Comparison of ENCODE assay signal across 16 mouse cellular contexts in genomic region chr14:30584077-30584476, GRCm38 (mm10). TPM values are rescaled to one million over a fixed set of nuclear protein-coding genes. Genes with fewer than 3 reads are reported as not detected.
DNase-seq lines count a peak whose midpoint lies in the region; ATAC-seq lines count a peak whose summit lies in the region.
"Had no signal": no experiment of that assay in that cellular context is flagged by ENCODE, and none has a peak within 500 bp of the region (broad histone marks: within the 10 kb centered on the region; RNA-seq: fewer than 3 reads in every experiment).

No protein-coding gene starts in this region.

- H3K4me2 ChIP-seq in heart, embryonic 15.5 days: no peak overlapping the region
- H3K4me2 ChIP-seq in embryonic facial prominence, embryonic 12.5 days (replicated peaks): no peak overlapping the region
- H3K4me2 ChIP-seq: hindbrain, embryonic 12.5 days; liver, embryonic 15.5 days had no signal

- DNase-seq in adrenal gland, adult 2 months: peak; percentile 60
- no peak for DNase-seq in adrenal gland, postnatal 4 days (ENCODE audit: low spot score in 2 of 2)
- DNase-seq in heart, adult 9 months (ENCODE audit: low spot score in 2 of 2): no peak
- no peak for DNase-seq in thymus, postnatal 4 days
- DNase-seq in natural killer cell, adult 2 months (ENCODE audit: low spot score in 2 of 2): no peak
- DNase-seq: cerebellum, adult 11 months; cerebellum, postnatal 25 days; heart, adult 2 months; kidney, postnatal 14 days; lung, postnatal 14 days had no signal

- H3K36me3 ChIP-seq in heart, embryonic 15.5 days: no peaks in the 10 kb centered on the region
- H3K36me3 ChIP-seq in embryonic facial prominence, embryonic 12.5 days: no peaks in the 10 kb centered on the region
- H3K36me3 ChIP-seq: hindbrain, embryonic 12.5 days; liver, embryonic 15.5 days had no signal

- peak overlapping the region; percentile 30; the same call in 1 of the 2 replicates for H3K9ac ChIP-seq in heart, embryonic 15.5 days
- H3K9ac ChIP-seq in embryonic facial prominence, embryonic 12.5 days: no peak overlapping the region
- H3K9ac ChIP-seq: hindbrain, embryonic 12.5 days; liver, embryonic 15.5 days had no signal

- H3K27ac ChIP-seq in heart, embryonic 15.5 days: 0 out of 2 replicates have a peak overlapping the region, but pooled peaks have one; percentile 22
- H3K27ac ChIP-seq in embryonic facial prominence, embryonic 12.5 days: peak overlapping the region; percentile 50; the same call in 1 of the 2 replicates
- H3K27ac ChIP-seq: heart, adult 2 months; hindbrain, embryonic 12.5 days; liver, embryonic 15.5 days had no signal

- peaks cover 32% of the 10 kb centered on the region for H3K4me1 ChIP-seq in heart, embryonic 15.5 days (replicated peaks)
- H3K4me1 ChIP-seq in embryonic facial prominence, embryonic 12.5 days: peaks cover 22% of the 10 kb centered on the region

- ATAC-seq in heart, embryonic 15.5 days (replicated peaks; ENCODE audit: insufficient number of reproducible peaks, insufficient read depth, low FRiP score, low read depth): no peak
- ATAC-seq in CD4-positive, CD25-positive, alpha-beta regulatory T cell, adult 4 months: peak; percentile 16
- ATAC-seq in embryonic facial prominence, embryonic 12.5 days (ENCODE audit: insufficient number of reproducible peaks, insufficient read depth, low FRiP score, low TSS enrichment): no peak
- ATAC-seq: intestine, embryonic 16.5 days had no signal

- 51% methylated on average over 2 of the region's 2 CpGs for WGBS in heart, embryonic 15.5 days
- 64% methylated on average over 2 of the region's 2 CpGs for WGBS in embryonic facial prominence, embryonic 12.5 days

- no peaks in the 10 kb centered on the region for H3K27me3 ChIP-seq in heart, embryonic 15.5 days
- H3K27me3 ChIP-seq in embryonic facial prominence, embryonic 12.5 days: no peaks in the 10 kb centered on the region
- H3K27me3 ChIP-seq: hindbrain, embryonic 12.5 days; liver, embryonic 15.5 days had no signal

- no peak overlapping the region for H3K4me3 ChIP-seq in heart, embryonic 15.5 days
- no peak overlapping the region for H3K4me3 ChIP-seq in embryonic facial prominence, embryonic 12.5 days
- H3K4me3 ChIP-seq: heart, adult 2 months; hindbrain, embryonic 12.5 days; liver, embryonic 15.5 days had no signal

- no peaks in the 10 kb centered on the region for H3K9me3 ChIP-seq in heart, embryonic 15.5 days (replicated peaks)
- no peaks in the 10 kb centered on the region for H3K9me3 ChIP-seq in embryonic facial prominence, embryonic 12.5 days
- H3K9me3 ChIP-seq: hindbrain, embryonic 12.5 days; liver, embryonic 15.5 days had no signal

RNA-seq across cellular contexts. Expression of gene Tkt, which starts 35.9 kb away (rescaled TPM):
- 1,000 to 10,000 TPM in 1 of 2 experiments, 100 to 1,000 TPM in 1; 736 to 1,496 TPM for total RNA-seq in adrenal gland, adult 2 months (2021)
- polyA plus RNA-seq in adrenal gland, adult 2 months (2012; rRNA removed): 1,206 and 1,589 TPM in 2 replicates
- total RNA-seq in adrenal gland, postnatal 4 days (2021): 100 to 1,000 TPM; 399 to 408 TPM
- polyA plus RNA-seq in heart, embryonic 15.5 days (2015; fragmentation: Nextera tagmentation; extraction: Ambion mirVana): 65.8 and 112 TPM in 2 replicates
- 100 to 1,000 TPM; 231 to 349 TPM for polyA plus RNA-seq in CD4-positive, CD25-positive, alpha-beta regulatory T cell, adult 4 months (2017; shearing (Covaris generic))
- 245 and 246 TPM in 2 replicates for polyA plus RNA-seq in embryonic facial prominence, embryonic 12.5 days (2016; fragmentation: Nextera tagmentation; extraction: Ambion mirVana)

RNA-seq across cellular contexts. Expression of gene Prkcd, which starts 41.9 kb away (rescaled TPM):
- 100 to 1,000 TPM in 1 of 2 experiments, 10 to 100 TPM in 1; 83.4 to 367 TPM for total RNA-seq in adrenal gland, adult 2 months (2021)
- polyA plus RNA-seq in adrenal gland, adult 2 months (2012; rRNA removed): 266 and 407 TPM in 2 replicates
- 100 to 1,000 TPM; 197 to 224 TPM for total RNA-seq in adrenal gland, postnatal 4 days (2021)
- polyA plus RNA-seq in heart, embryonic 15.5 days (2015; fragmentation: Nextera tagmentation; extraction: Ambion mirVana): 37.5 and 49.6 TPM in 2 replicates
- 10 to 100 TPM; 32.5 to 37.2 TPM for polyA plus RNA-seq in CD4-positive, CD25-positive, alpha-beta regulatory T cell, adult 4 months (2017; shearing (Covaris generic))
- polyA plus RNA-seq in embryonic facial prominence, embryonic 12.5 days (2016; fragmentation: Nextera tagmentation; extraction: Ambion mirVana): 55.6 and 62.0 TPM in 2 replicates
